Mouse (Mus musculus): ENCODE measurements at regions not wholly inside any gene's neighbourhood (a gene's known extent, or its start where the extent isn't known, plus 50 kb on each side); places are given as distances from the start of the nearest gene placed in this dataset.

- no peak overlapping the region for H3K9ac ChIP-seq (ENCODE audit: low read depth, poor library complexity, severe bottlenecking)
- no peak overlapping the region for H3K27ac ChIP-seq (ENCODE audit: insufficient read depth, low read length)
- no peaks in the 10 kb centered on the region for H3K27me3 ChIP-seq (ENCODE audit: control insufficient read depth, insufficient read depth, low read length, poor library complexity, severe bottlenecking)
- H3K4me1 ChIP-seq (ENCODE audit: control insufficient read depth, insufficient read depth, low read length), result no peaks in the 10 kb centered on the region
- H3K4me3 ChIP-seq (ENCODE audit: low read depth, low read length), result no peak overlapping the region
- H3K9me3 ChIP-seq (replicated peaks; ENCODE audit: control insufficient read depth, insufficient read depth, low read length, poor library complexity, severe bottlenecking), result no peaks in the 10 kb centered on the region
- H3K36me3 ChIP-seq (ENCODE audit: control insufficient read depth, insufficient read depth, low read length, poor library complexity, severe bottlenecking), result no peaks in the 10 kb centered on the region
- TF ChIP-seq CTCF (IDR thresholded peaks at IDR 0.05; ENCODE audit: low read depth, low read length) (no peak), POLR2A (IDR thresholded peaks at IDR 0.05; ENCODE audit: insufficient read depth, low read length) (no peak), EP300 (IDR thresholded peaks at IDR 0.05; ENCODE audit: insufficient read depth, low read depth, low read length) (no peak)
These were observed 352.6 kb downstream of the Slco4c1 start for GRCm38 (mm10) chr1:96519347-96519746.

GRCm38 (mm10) chr1:96501007-96501406 is 371.0 kb downstream of the Slco4c1 start:
- no peaks in the 10 kb centered on the region for H3K36me3 ChIP-seq (ENCODE audit: control insufficient read depth, insufficient read depth, low read length, poor library complexity, severe bottlenecking)
- H3K4me3 ChIP-seq (ENCODE audit: low read depth, low read length), result no peak overlapping the region
- no peak overlapping the region for H3K9ac ChIP-seq (ENCODE audit: low read depth, poor library complexity, severe bottlenecking)
- H3K9me3 ChIP-seq (replicated peaks; ENCODE audit: control insufficient read depth, insufficient read depth, low read length, poor library complexity, severe bottlenecking), result no peaks in the 10 kb centered on the region
- H3K27me3 ChIP-seq (ENCODE audit: control insufficient read depth, insufficient read depth, low read length, poor library complexity, severe bottlenecking), result no peaks in the 10 kb centered on the region
- TF ChIP-seq POLR2A (IDR thresholded peaks at IDR 0.05; ENCODE audit: insufficient read depth, low read length) (no peak), CTCF (IDR thresholded peaks at IDR 0.05; ENCODE audit: low read depth, low read length) (no peak), EP300 (IDR thresholded peaks at IDR 0.05; ENCODE audit: insufficient read depth, low read depth, low read length) (no peak)
- H3K4me1 ChIP-seq (ENCODE audit: control insufficient read depth, insufficient read depth, low read length), result no peaks in the 10 kb centered on the region
- H3K27ac ChIP-seq (ENCODE audit: insufficient read depth, low read length), result no peak overlapping the region

- no peak for TF ChIP-seq CTCF (IDR thresholded peaks at IDR 0.05; ENCODE audit: low read depth, low read length)
- TF ChIP-seq POLR2A (IDR thresholded peaks at IDR 0.05; ENCODE audit: insufficient read depth, low read length), result no peak
- no peak for TF ChIP-seq EP300 (IDR thresholded peaks at IDR 0.05; ENCODE audit: insufficient read depth, low read depth, low read length)
- Histone ChIP-seq H3K36me3 (ENCODE audit: control insufficient read depth, insufficient read depth, low read length, poor library complexity, severe bottlenecking) (no peaks in the 10 kb centered on the region), H3K9ac (ENCODE audit: low read depth, poor library complexity, severe bottlenecking) (no peak overlapping the region), H3K9me3 (replicated peaks; ENCODE audit: control insufficient read depth, insufficient read depth, low read length, poor library complexity, severe bottlenecking) (0 out of 2 replicates have a peak, but pooled peaks cover 11% of the 10 kb centered on the region), H3K27ac (ENCODE audit: insufficient read depth, low read length) (peak overlapping the region; percentile 94), H3K4me1 (ENCODE audit: control insufficient read depth, insufficient read depth, low read length) (no peaks in the 10 kb centered on the region), H3K4me3 (ENCODE audit: low read depth, low read length) (no peak overlapping the region), H3K27me3 (ENCODE audit: control insufficient read depth, insufficient read depth, low read length, poor library complexity, severe bottlenecking) (no peaks in the 10 kb centered on the region)
These were observed 389.2 kb downstream of the Slco4c1 start for GRCm38 (mm10) chr1:96482816-96483215.

GRCm38 (mm10) chr1:96450852-96451251 is 421.1 kb downstream of the Slco4c1 start:
- Histone ChIP-seq H3K4me1 (ENCODE audit: control insufficient read depth, insufficient read depth, low read length) (no peaks in the 10 kb centered on the region), H3K9me3 (replicated peaks; ENCODE audit: control insufficient read depth, insufficient read depth, low read length, poor library complexity, severe bottlenecking) (no peaks in the 10 kb centered on the region), H3K27ac (ENCODE audit: insufficient read depth, low read length) (no peak overlapping the region), H3K36me3 (ENCODE audit: control insufficient read depth, insufficient read depth, low read length, poor library complexity, severe bottlenecking) (no peaks in the 10 kb centered on the region), H3K9ac (ENCODE audit: low read depth, poor library complexity, severe bottlenecking) (no peak overlapping the region), H3K4me3 (ENCODE audit: low read depth, low read length) (no peak overlapping the region), H3K27me3 (ENCODE audit: control insufficient read depth, insufficient read depth, low read length, poor library complexity, severe bottlenecking) (no peaks in the 10 kb centered on the region)
- TF ChIP-seq POLR2A (IDR thresholded peaks at IDR 0.05; ENCODE audit: insufficient read depth, low read length) (no peak), EP300 (IDR thresholded peaks at IDR 0.05; ENCODE audit: insufficient read depth, low read depth, low read length) (no peak), CTCF (IDR thresholded peaks at IDR 0.05; ENCODE audit: low read depth, low read length) (no peak)

- TF ChIP-seq EP300 (IDR thresholded peaks at IDR 0.05; ENCODE audit: insufficient read depth, low read depth, low read length) (no peak), POLR2A (IDR thresholded peaks at IDR 0.05; ENCODE audit: insufficient read depth, low read length) (no peak), CTCF (IDR thresholded peaks at IDR 0.05; ENCODE audit: low read depth, low read length) (no peak)
These were observed 426.8 kb downstream of the Slco4c1 start for GRCm38 (mm10) chr1:96445215-96445614.

GRCm38 (mm10) chr1:96433057-96433456 is 438.9 kb downstream of the Slco4c1 start:
- Histone ChIP-seq H3K27me3 (ENCODE audit: control insufficient read depth, insufficient read depth, low read length, poor library complexity, severe bottlenecking) (no peaks in the 10 kb centered on the region), H3K4me3 (ENCODE audit: low read depth, low read length) (no peak overlapping the region), H3K4me1 (ENCODE audit: control insufficient read depth, insufficient read depth, low read length) (no peaks in the 10 kb centered on the region), H3K9ac (ENCODE audit: low read depth, poor library complexity, severe bottlenecking) (no peak overlapping the region), H3K36me3 (ENCODE audit: control insufficient read depth, insufficient read depth, low read length, poor library complexity, severe bottlenecking) (no peaks in the 10 kb centered on the region), H3K9me3 (replicated peaks; ENCODE audit: control insufficient read depth, insufficient read depth, low read length, poor library complexity, severe bottlenecking) (no peaks in the 10 kb centered on the region), H3K27ac (ENCODE audit: insufficient read depth, low read length) (no peak overlapping the region)
- TF ChIP-seq CTCF (IDR thresholded peaks at IDR 0.05; ENCODE audit: low read depth, low read length), result no peak

More at GRCm38 (mm10) chr1:96445215-96445614, 426.8 kb downstream of the Slco4c1 start:
- H3K27me3 ChIP-seq (ENCODE audit: control insufficient read depth, insufficient read depth, low read length, poor library complexity, severe bottlenecking), result no peaks in the 10 kb centered on the region
- H3K36me3 ChIP-seq (ENCODE audit: control insufficient read depth, insufficient read depth, low read length, poor library complexity, severe bottlenecking), result no peaks in the 10 kb centered on the region
- H3K27ac ChIP-seq (ENCODE audit: insufficient read depth, low read length), result no peak overlapping the region
- H3K4me3 ChIP-seq (ENCODE audit: low read depth, low read length), result no peak overlapping the region
- no peaks in the 10 kb centered on the region for H3K9me3 ChIP-seq (replicated peaks; ENCODE audit: control insufficient read depth, insufficient read depth, low read length, poor library complexity, severe bottlenecking)
- no peak overlapping the region for H3K9ac ChIP-seq (ENCODE audit: low read depth, poor library complexity, severe bottlenecking)
- H3K4me1 ChIP-seq (ENCODE audit: control insufficient read depth, insufficient read depth, low read length), result no peaks in the 10 kb centered on the region
